Mouse (Mus musculus) embryonic facial prominence, embryonic 12.5 days (tissue): ENCODE measurements around the gene Ssx2ip. TPM values are rescaled to one million over a fixed set of nuclear protein-coding genes. Genes with fewer than 3 reads are reported as not detected.
A peak's percentile ranks its signal among the peaks of the same experiment; 100 is the strongest.
"Not testable (repeated sequence)": the region's sequence is repeated elsewhere in the genome, so short reads cannot be mapped to it uniquely, and the experiment has no call there.

Source experiments
- ATAC-seq: fragments of 200-750 bp; cut with Nextera tagmentation; 2 replicates; pipeline ENCODE4 v1.8.0; 2017; ENCODE audit not compliant: insufficient number of reproducible peaks, insufficient read depth, low FRiP score, low TSS enrichment
- H3K27ac ChIP-seq: fragments of 300-500 bp; sonication (generic); 2 replicates; pipeline ENCODE4 v1.5.1; 2016; ENCODE audit warnings: mild to moderate bottlenecking
- H3K27me3 ChIP-seq: fragments of 300-500 bp; sonication (generic); 2 replicates; pipeline ENCODE4 v1.6.1; 2016; ENCODE audit warnings: mild to moderate bottlenecking, moderate library complexity
- H3K36me3 ChIP-seq: fragments of 300-500 bp; sonication (generic); 2 replicates; pipeline ENCODE4 v1.6.1; 2016; ENCODE audit warnings: mild to moderate bottlenecking
- H3K4me1 ChIP-seq: fragments of 300-500 bp; sonication (generic); 2 replicates; pipeline ENCODE4 v1.6.1; 2016
- H3K4me2 ChIP-seq: fragments of 300-500 bp; sonication (generic); replicated peaks from 2 replicates; pipeline ENCODE4 v1.6.1; 2016; ENCODE audit warnings: mild to moderate bottlenecking, moderate library complexity
- H3K4me3 ChIP-seq: fragments of 300-500 bp; sonication (generic); 2 replicates; pipeline ENCODE4 v1.5.1; 2016; ENCODE audit warnings: mild to moderate bottlenecking
- H3K9ac ChIP-seq: fragments of 300-500 bp; sonication (generic); 2 replicates; pipeline ENCODE4 v1.6.1; 2016; ENCODE audit warnings: mild to moderate bottlenecking, moderate library complexity
- H3K9me3 ChIP-seq: fragments of 300-500 bp; sonication (generic); 2 replicates; pipeline ENCODE4 v1.6.1; 2016; ENCODE audit warnings: mild to moderate bottlenecking, moderate library complexity
- WGBS: fragments of 180-500 bp; shearing (Covaris S2); methylation state at CpG from one replicate; pipeline ENCODE4 v1.1.7; 2016; 5-methylcytosine and 5-hydroxymethylcytosine counted together
- polyA plus RNA-seq: library from polyadenylated mRNA; unstranded; fragments of >200 nt; fragmentation: Nextera tagmentation; extraction: Ambion mirVana; gene quantifications from 2 replicates; pipeline ENCODE4 v1.2.1, GENCODE M21; 2016

Ssx2ip gene
- polyA plus RNA-seq, 1 experiment from 2014 or later = 29.8 TPM

DNA sequence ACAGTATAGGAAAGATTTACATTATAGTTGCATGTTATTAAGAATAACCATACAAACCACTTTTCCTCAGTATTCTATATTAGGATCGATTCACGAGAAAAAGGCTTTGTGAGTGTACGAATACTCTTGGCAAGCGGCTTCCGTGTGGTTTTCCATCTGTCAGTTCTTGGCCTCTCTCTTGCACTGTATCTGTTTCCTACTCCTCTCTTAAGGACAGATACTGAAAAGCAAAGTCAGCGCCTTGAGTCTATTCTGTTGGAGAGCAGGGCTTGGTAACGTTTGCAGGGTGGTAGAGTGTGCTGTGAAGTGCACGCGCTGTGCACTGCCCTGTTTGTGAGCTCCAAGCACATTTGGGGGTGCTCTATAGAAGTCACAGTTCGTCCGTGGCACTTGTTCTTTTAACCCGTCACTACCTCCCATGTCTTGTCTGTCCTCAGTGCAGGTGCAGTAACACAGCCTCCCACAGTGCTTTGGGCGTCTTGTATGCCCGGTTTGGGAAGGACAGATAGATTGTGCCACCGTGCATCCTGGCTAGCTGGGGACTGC lies 15.6 kb downstream of the Ssx2ip start:
- Histone ChIP-seq H3K4me3 (no peak overlapping the region), H3K9me3 (no peaks in the 10 kb centered on the region), H3K9ac (no peak overlapping the region), H3K36me3 (peaks cover 27% of the 10 kb centered on the region), H3K27me3 (no peaks in the 10 kb centered on the region), H3K4me2 (no peak overlapping the region), H3K4me1 (no peaks in the 10 kb centered on the region), H3K27ac (no peak overlapping the region)
- ATAC-seq = no peak
- 94% methylated on average over 15 of the region's 15 CpGs for WGBS

DNA sequence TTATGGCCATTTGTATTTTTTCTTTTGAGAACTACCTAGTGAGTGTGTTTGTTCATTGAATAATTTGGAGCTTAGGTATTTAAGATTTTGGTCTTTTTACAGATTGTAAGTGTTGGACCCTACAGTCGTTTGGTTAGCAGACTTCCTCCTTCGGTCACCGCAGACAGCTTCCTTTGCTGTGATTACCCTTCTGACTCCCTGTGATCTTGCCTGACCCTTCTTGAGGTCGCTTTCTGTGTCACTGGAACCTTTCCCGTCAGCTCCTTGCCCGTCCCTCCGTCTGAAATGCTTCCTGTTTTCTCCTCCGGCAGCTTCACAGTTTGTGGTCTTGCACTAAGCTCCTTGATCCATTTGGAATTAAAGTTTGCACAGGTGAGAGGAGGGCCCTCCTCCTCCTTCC lies 17.3 kb downstream of the Ssx2ip start:
- H3K9ac ChIP-seq = no peak overlapping the region
- H3K27me3 ChIP-seq = no peaks in the 10 kb centered on the region
- H3K4me2 ChIP-seq = no peak overlapping the region
- WGBS = 26% methylated on average over 8 of the region's 8 CpGs
- ATAC-seq = no peak
- no peaks in the 10 kb centered on the region for H3K4me1 ChIP-seq
- H3K36me3 ChIP-seq = peaks cover 30% of the 10 kb centered on the region
- H3K27ac ChIP-seq = no peak overlapping the region
- H3K4me3 ChIP-seq = no peak overlapping the region
- H3K9me3 ChIP-seq = no peaks in the 10 kb centered on the region

DNA sequence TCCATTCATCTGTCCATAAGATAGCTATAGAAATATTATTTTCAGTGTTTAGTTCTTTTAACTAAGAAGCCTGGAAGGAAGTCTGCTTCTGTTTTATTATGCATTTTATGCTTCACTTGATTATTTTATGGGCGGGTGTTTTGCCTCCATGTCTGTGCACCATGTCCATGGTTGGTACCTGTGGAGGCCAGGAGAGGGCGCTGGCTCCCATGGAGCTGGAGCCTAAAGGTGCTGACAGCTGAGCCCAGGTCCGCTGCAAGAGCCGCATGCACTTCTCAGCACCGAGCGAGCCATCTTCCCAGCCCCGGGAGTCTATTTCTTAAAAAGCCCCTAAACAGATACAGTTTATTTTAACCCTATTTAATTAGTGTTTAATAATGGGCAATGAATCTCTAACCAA lies 19.3 kb downstream of the Ssx2ip start:
- H3K9ac ChIP-seq = no peak overlapping the region
- H3K4me2 ChIP-seq = no peak overlapping the region
- H3K4me1 ChIP-seq = no peaks in the 10 kb centered on the region
- 87% methylated on average over 7 of the region's 7 CpGs for WGBS
- H3K36me3 ChIP-seq = peaks cover 34% of the 10 kb centered on the region
- no peak overlapping the region for H3K4me3 ChIP-seq
- ATAC-seq = no peak
- H3K27me3 ChIP-seq = no peaks in the 10 kb centered on the region
- H3K27ac ChIP-seq = no peak overlapping the region
- no peaks in the 10 kb centered on the region for H3K9me3 ChIP-seq

DNA sequence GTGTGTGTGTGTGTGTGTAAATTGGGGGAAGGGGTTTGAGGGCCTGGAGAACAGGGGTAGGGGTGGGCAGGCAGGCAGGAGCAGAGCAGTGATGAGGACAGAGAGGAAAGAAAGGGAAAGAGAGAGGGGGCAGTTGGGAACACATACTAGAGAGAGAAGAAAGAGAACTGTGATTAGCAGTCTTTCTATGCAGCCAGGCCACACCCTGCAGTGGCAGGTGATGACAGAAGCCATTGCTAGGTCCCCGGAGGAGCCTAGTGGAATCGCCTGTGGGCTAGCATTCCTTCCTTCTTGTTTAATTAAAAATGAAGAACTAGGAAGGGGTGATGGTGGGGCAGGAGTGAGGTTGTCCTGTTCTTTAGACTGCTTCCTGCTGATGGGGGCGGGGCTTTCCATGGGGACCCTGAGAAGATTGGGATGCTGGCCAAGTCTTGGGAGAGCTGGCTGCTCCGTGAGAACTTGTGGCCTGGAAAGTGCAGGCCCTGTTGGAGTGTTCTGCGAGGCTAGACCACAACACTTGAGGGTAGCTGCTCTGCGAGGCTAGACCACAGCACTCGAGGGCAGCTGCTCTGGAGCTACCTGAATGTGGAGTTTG lies 20.0 kb downstream of the Ssx2ip start:
- H3K27ac ChIP-seq = no peak overlapping the region
- H3K4me1 ChIP-seq = no peaks in the 10 kb centered on the region
- WGBS = 69% methylated on average over 7 of the region's 7 CpGs
- no peak overlapping the region; the same call in 1 of the 2 replicates for H3K9ac ChIP-seq
- no peak overlapping the region for H3K4me2 ChIP-seq
- no peak overlapping the region for H3K4me3 ChIP-seq
- H3K27me3 ChIP-seq = no peaks in the 10 kb centered on the region
- ATAC-seq = no peak
- peaks cover 33% of the 10 kb centered on the region for H3K36me3 ChIP-seq
- H3K9me3 ChIP-seq = no peaks in the 10 kb centered on the region

DNA sequence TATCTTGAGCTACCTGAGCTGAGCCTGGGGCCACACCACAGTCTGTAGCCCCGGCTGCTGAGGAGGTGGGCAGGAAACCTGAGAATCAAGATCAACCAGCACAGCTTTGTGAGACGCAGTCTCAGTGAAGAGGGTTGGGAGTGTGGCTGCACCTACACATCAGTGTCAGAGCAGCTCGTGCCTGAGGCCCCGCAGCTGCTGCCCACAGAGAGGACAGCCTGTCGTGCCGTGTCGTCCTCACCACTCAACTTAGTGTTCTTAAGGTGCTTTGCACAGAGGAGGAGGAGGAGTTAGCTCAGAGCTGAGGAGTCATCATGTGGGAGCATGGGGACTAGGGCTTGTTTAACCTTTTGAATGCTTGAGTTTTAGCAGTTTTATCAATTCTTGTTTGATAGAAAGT lies 21.5 kb downstream of the Ssx2ip start:
- H3K4me3 ChIP-seq = no peak overlapping the region
- peak; percentile 6; the same call in 1 of the 2 replicates for ATAC-seq
- H3K27me3 ChIP-seq = no peaks in the 10 kb centered on the region
- H3K27ac ChIP-seq = no peak overlapping the region
- H3K9me3 ChIP-seq = no peaks in the 10 kb centered on the region
- no peak overlapping the region for H3K4me2 ChIP-seq
- H3K4me1 ChIP-seq = no peaks in the 10 kb centered on the region
- 68% methylated on average over 7 of the region's 7 CpGs for WGBS
- no peak overlapping the region for H3K9ac ChIP-seq
- H3K36me3 ChIP-seq = peaks cover 28% of the 10 kb centered on the region

DNA sequence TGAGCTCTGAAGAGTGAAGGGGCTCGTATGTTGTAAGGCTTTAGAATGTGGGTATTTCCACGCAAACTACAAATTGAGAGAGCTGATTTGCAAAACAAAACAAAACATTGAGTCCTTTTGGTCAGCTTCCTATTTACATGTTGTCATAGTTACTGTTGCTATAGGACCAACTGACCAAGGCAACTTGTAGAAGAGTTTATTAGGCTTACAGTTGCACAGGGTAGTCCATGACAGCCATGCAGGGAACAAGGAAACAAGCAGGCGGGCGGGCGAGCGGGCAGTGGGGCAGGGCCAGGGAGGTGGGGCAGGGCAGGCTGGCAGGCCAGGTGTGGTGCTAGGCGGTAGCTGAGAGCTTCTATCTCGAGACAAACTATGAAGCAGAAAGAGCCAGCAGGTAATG lies 22.0 kb downstream of the Ssx2ip start:
- Histone ChIP-seq H3K4me2 (no peak overlapping the region), H3K9me3 (no peaks in the 10 kb centered on the region), H3K27me3 (no peaks in the 10 kb centered on the region), H3K4me3 (no peak overlapping the region), H3K4me1 (no peaks in the 10 kb centered on the region), H3K36me3 (peaks cover 32% of the 10 kb centered on the region), H3K27ac (no peak overlapping the region), H3K9ac (no peak overlapping the region)
- ATAC-seq = no peak
- WGBS = 91% methylated on average over 8 of the region's 8 CpGs

DNA sequence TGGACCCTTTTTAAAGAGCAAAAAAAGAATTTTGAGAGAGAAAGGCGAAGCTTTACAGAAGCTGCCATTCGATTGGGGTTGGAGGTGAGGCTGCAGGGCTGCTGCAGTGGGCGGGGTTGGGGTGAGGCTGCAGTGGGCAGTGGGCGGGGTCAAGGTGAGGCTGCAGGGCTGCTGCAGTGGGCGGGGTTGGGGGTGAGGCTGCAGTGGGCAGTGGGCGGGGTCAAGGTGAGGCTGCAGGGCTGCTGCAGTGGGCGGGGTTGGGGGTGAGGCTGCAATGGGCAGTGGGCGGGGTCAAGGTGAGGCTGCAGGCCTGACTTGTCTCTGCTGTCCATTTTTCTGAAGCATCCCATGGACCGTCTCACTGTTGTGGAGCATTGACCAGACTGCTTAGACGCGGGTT lies 28.6 kb downstream of the Ssx2ip start:
- 89% methylated on average over 11 of the region's 11 CpGs for WGBS
- not testable (repeated sequence) for H3K9me3 ChIP-seq, ATAC-seq, H3K4me3 ChIP-seq, H3K4me2 ChIP-seq, H3K4me1 ChIP-seq, H3K9ac ChIP-seq, H3K27ac ChIP-seq, H3K27me3 ChIP-seq
- H3K36me3 ChIP-seq = peaks cover 61% of the 10 kb centered on the region

DNA sequence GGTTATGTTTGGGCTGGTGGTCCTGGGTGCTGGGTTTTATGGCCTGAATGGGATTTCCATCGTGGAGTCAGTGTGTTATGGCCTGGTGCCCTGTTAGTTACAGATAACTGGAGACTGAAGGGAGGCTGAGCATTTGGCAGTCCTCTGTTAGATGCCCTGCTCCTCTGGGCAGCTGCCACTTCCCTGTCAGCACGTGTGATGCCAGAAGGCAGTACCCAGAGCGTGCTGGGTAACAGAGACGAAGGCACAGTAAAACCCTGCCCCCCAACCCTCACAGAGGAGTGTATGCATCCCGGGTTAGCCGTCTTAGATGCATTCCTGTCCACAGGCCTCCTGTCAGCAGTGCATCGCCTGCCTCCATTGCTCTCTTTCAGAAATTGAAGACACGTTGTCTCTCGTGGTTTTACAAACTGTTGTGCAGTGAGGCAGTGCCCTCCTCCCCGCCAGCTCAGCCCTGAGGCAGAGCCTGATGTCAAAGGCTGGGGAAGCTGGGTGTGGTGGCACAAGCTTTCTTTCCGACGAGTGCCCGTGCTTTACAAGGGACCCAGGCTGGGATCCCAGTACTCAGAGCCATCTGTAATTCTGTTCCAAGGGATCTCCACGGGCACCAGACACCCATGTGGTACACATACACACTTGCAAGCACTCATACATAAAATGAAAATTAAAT lies 29.4 kb downstream of the Ssx2ip start:
- Histone ChIP-seq H3K36me3 (peaks cover 60% of the 10 kb centered on the region), H3K4me3 (no peak overlapping the region), H3K27me3 (no peaks in the 10 kb centered on the region), H3K9me3 (no peaks in the 10 kb centered on the region), H3K9ac (no peak overlapping the region), H3K4me2 (no peak overlapping the region), H3K4me1 (no peaks in the 10 kb centered on the region), H3K27ac (no peak overlapping the region)
- no peak for ATAC-seq
- WGBS = 90% methylated on average over 14 of the region's 14 CpGs

DNA sequence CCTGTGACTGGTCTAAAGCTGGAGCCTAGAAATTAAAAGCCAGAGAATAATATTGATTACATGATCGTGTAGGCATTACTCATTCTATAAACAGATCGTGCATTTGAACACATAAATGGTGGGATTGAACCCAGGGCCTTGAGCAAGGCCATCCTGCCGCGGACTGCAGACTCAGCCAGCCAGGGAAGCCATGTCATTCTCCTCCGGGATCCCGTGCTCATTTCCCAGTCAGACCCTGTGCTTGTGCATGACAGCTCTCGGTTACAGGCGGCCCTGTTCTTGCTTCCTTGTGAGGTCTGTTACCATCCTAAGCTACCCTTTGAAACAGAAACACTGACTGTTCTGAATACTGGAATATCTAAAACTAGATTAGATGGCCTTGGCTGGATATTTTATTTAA lies 30.2 kb downstream of the Ssx2ip start:
- Histone ChIP-seq H3K9ac (no peak overlapping the region), H3K9me3 (no peaks in the 10 kb centered on the region), H3K4me1 (no peaks in the 10 kb centered on the region), H3K27me3 (no peaks in the 10 kb centered on the region), H3K4me2 (no peak overlapping the region), H3K27ac (no peak overlapping the region), H3K4me3 (no peak overlapping the region), H3K36me3 (peaks cover 61% of the 10 kb centered on the region)
- 91% methylated on average over 8 of the region's 8 CpGs for WGBS
- ATAC-seq = no peak

DNA sequence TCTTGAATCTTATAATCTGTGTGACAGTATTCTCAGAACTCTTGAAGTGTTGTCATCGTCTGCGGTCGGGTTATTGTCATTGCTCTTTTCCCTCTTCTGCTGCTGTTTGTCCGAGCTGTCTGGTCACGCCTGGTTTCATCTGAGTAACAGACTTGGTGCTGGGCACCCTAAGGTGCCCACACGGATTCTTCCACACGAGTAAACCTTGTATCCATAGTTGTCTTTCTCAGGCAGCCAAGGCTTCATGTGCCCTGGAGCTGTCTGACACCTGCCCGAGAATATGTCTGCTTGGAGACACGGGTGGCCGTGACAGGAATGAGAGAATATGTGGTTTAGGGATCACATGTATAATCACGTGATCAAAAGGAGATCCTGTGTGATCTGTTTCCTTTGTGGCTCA lies 31.1 kb downstream of the Ssx2ip start:
- Histone ChIP-seq H3K9me3 (no peaks in the 10 kb centered on the region), H3K27me3 (no peaks in the 10 kb centered on the region), H3K27ac (no peak overlapping the region), H3K4me2 (no peak overlapping the region), H3K4me3 (no peak overlapping the region), H3K9ac (no peak overlapping the region), H3K36me3 (peaks cover 59% of the 10 kb centered on the region), H3K4me1 (no peaks in the 10 kb centered on the region)
- no peak for ATAC-seq
- WGBS = 93% methylated on average over 11 of the region's 11 CpGs

DNA sequence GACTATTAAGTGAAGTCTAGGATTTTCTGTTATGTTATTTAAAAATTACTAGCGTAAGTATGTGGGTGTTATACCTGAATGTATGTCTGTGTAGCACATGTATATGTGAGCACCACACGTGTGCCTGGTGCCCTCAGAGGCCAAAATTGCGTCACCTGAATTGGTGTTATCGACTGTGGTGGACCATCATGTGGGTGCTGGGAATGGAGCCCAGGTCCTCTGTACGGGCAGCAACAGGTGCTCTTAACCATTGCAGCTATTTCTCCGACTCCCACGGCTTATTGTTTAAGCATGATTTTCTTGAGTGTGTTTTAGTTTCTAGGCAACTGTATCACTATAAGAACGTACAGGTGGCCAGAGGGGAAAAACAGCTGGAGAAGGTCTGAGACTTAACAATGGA lies 31.7 kb downstream of the Ssx2ip start:
- Histone ChIP-seq H3K27me3 (no peaks in the 10 kb centered on the region), H3K4me3 (no peak overlapping the region), H3K4me1 (no peaks in the 10 kb centered on the region), H3K9ac (no peak overlapping the region), H3K27ac (no peak overlapping the region), H3K36me3 (peaks cover 53% of the 10 kb centered on the region), H3K9me3 (no peaks in the 10 kb centered on the region), H3K4me2 (no peak overlapping the region)
- no peak for ATAC-seq
- WGBS = 93% methylated on average over 8 of the region's 8 CpGs

DNA sequence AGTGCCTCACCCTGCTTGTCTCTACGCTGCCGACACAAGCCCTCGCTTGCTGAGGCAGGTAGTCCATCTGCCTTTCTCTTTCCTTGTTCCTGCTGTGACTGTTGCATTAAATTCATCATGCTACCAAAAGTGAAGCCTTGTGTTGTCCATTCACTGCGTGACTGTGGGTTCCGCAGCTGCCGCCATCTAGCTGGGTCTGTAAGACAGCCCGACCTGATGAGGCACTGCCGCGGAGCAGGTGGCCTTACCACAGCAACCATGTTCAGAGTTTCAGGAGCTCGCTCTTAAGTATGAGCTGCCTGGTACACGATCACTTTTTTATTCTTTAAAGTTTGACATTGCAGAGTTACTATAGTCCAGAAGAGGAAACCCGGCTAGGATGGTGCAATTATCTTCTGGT lies 35.6 kb downstream of the Ssx2ip start:
- 84% methylated on average over 12 of the region's 12 CpGs for WGBS
- Histone ChIP-seq H3K27ac (peak overlapping the region; percentile 37; the same call in 1 of the 2 replicates), H3K9me3 (no peaks in the 10 kb centered on the region), H3K4me2 (no peak overlapping the region), H3K4me1 (no peaks in the 10 kb centered on the region), H3K9ac (no peak overlapping the region), H3K27me3 (no peaks in the 10 kb centered on the region), H3K4me3 (no peak overlapping the region), H3K36me3 (peaks cover 33% of the 10 kb centered on the region)
- ATAC-seq = no peak
